In genomic region chr2:178768526-178768925, GRCm38 (mm10) we compare ENCODE assay signal across 13 mouse cellular contexts.
"Had no signal": no experiment of that assay in that cellular context is flagged by ENCODE, and none has a peak within 500 bp of the region (broad histone marks: within the 10 kb centered on the region; RNA-seq: fewer than 3 reads in every experiment).

No protein-coding gene starts in this region.

- DNase-seq: lung, adult 18-20 months; lung, embryonic 14.5 days; lung, postnatal 10 days; lung, postnatal 4 days; midbrain, embryonic 14.5 days; retina, postnatal 1 day; right cerebral cortex, adult 18-20 months; right cerebral cortex, postnatal 25 days; right cerebral cortex, postnatal 4 days; spleen, adult 18-20 months; thymus, adult 18-20 months; thymus, postnatal 14 days; thymus, postnatal 36 days had no signal
